Mouse (Mus musculus): ENCODE results near the gene Ilvbl. TPM values are rescaled to one million over a fixed set of nuclear protein-coding genes. Genes with fewer than 3 reads are reported as not detected.
A peak's percentile ranks its signal among the peaks of the same experiment; 100 is the strongest.

Gene Ilvbl
- polyA plus RNA-seq, 2 experiments: 45.8 to 52.5 TPM

DNA sequence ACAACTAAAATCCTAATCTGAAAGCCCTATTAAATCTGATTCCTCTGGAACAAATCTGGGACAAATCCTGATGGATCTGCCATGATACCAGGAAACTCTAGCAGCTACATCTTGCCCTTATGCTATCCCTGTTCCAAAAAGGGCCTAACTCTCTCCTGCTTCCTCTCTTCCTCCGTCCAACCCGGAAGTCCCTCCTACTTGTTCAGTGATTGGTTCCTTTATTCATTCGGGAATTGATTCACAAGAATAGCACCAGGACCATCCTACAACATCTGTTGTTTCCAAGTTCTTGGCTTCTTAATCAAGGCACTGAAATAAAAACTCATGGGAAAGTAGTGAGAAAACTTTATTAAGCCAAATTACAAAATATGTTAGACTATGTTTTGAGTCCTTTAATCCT is 5.0 kb upstream of the Ilvbl start:
- DNase-seq (ENCODE audit: low spot score): no peak
- H3K9ac ChIP-seq (ENCODE audit: low read depth, low read length, severe bottlenecking): no peak overlapping the region
- no peak overlapping the region for H3K4me2 ChIP-seq (replicated peaks; ENCODE audit: low read depth, low read length, severe bottlenecking)
- peaks cover 8% of the 10 kb centered on the region; the same call in 1 of the 2 replicates for H3K4me1 ChIP-seq (ENCODE audit: control insufficient read depth, insufficient read depth, low read length)
- no peak overlapping the region for H3K4me3 ChIP-seq (replicated peaks; ENCODE audit: low read length)
- no peaks in the 10 kb centered on the region for H3K9me3 ChIP-seq (ENCODE audit: control insufficient read depth, low read length)
- ATAC-seq (ENCODE audit: low FRiP score, low read depth): no peak
- no peak overlapping the region for H3K27ac ChIP-seq (replicated peaks; ENCODE audit: low read depth, low read length)
- 81% methylated on average over 3 of the region's 3 CpGs for WGBS
- no peaks in the 10 kb centered on the region for H3K27me3 ChIP-seq (ENCODE audit: control insufficient read depth, insufficient read depth, low read length)
- no peaks in the 10 kb centered on the region for H3K36me3 ChIP-seq (ENCODE audit: control insufficient read depth, insufficient read depth, low read length)
- TF ChIP-seq POLR2A (IDR thresholded peaks at IDR 0.05; ENCODE audit: borderline replicate concordance, extremely low read depth, insufficient read depth, insufficient read length): no peak

DNA sequence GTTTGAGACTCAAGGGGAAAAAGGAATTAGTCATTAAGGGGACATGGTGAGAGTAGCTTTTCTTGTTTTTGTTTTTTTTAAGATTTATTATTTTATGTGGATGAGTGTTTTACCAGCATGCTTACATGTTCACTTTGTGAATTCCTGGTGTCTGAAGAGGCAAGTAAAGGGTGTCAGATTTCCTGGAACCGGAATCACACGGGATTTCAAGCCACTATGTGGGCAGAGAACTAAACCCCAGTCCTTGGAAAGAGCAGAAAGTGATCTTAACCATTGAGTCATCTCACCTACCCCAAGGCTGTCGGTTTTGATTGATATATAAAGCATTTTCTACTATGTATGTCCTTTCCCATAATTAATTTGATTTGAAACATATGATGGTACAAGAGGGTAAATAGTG is 4.5 kb upstream of the Ilvbl start:
- Histone ChIP-seq H3K27ac (replicated peaks; ENCODE audit: low read depth, low read length) (no peak overlapping the region), H3K4me1 (ENCODE audit: control insufficient read depth, insufficient read depth, low read length) (peaks cover 8% of the 10 kb centered on the region; the same call in 1 of the 2 replicates), H3K4me2 (replicated peaks; ENCODE audit: low read depth, low read length, severe bottlenecking) (no peak overlapping the region), H3K9me3 (ENCODE audit: control insufficient read depth, low read length) (no peaks in the 10 kb centered on the region), H3K27me3 (ENCODE audit: control insufficient read depth, insufficient read depth, low read length) (no peaks in the 10 kb centered on the region), H3K9ac (ENCODE audit: low read depth, low read length, severe bottlenecking) (no peak overlapping the region), H3K36me3 (ENCODE audit: control insufficient read depth, insufficient read depth, low read length) (no peaks in the 10 kb centered on the region), H3K4me3 (replicated peaks; ENCODE audit: low read length) (no peak overlapping the region)
- DNase-seq (ENCODE audit: low spot score) (no peak), ATAC-seq (ENCODE audit: low FRiP score, low read depth) (no peak)
- TF ChIP-seq POLR2A (IDR thresholded peaks at IDR 0.05; ENCODE audit: borderline replicate concordance, extremely low read depth, insufficient read depth, insufficient read length): no peak
- WGBS: 38% methylated on average over 3 of the region's 3 CpGs

DNA sequence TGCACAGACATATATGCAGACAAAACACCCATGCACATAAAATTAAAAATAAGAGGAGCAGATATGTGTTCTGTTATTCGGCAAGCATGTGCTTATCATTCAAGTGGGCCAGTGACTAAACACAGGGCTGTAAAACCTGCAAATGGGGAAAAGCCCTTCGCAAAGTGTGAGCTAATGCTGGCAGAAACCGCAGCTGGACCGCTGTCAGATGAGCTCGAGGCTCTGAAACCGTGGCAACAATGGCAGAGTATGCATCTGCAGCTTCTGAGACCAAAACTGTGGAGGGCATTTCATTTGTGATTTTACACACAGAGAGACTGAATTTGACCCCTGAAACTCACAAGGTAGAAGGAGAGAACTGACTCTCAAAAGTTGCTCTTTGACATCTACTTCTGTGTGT is 3.7 kb upstream of the Ilvbl start:
- H3K4me1 ChIP-seq (ENCODE audit: control insufficient read depth, insufficient read depth, low read length): peaks cover 8% of the 10 kb centered on the region; the same call in 1 of the 2 replicates
- H3K4me3 ChIP-seq (replicated peaks; ENCODE audit: low read length): no peak overlapping the region
- no peaks in the 10 kb centered on the region for H3K27me3 ChIP-seq (ENCODE audit: control insufficient read depth, insufficient read depth, low read length)
- 37% methylated on average over 6 of the region's 6 CpGs for WGBS
- no peaks in the 10 kb centered on the region for H3K9me3 ChIP-seq (ENCODE audit: control insufficient read depth, low read length)
- DNase-seq (ENCODE audit: low spot score) (no peak), ATAC-seq (ENCODE audit: low FRiP score, low read depth) (no peak)
- H3K27ac ChIP-seq (replicated peaks; ENCODE audit: low read depth, low read length): peak overlapping the region; percentile 55; the same call in 1 of the 2 replicates
- H3K36me3 ChIP-seq (ENCODE audit: control insufficient read depth, insufficient read depth, low read length): no peaks in the 10 kb centered on the region
- H3K4me2 ChIP-seq (replicated peaks; ENCODE audit: low read depth, low read length, severe bottlenecking): no peak overlapping the region
- TF ChIP-seq POLR2A (IDR thresholded peaks at IDR 0.05; ENCODE audit: borderline replicate concordance, extremely low read depth, insufficient read depth, insufficient read length): no peak
- no peak overlapping the region for H3K9ac ChIP-seq (ENCODE audit: low read depth, low read length, severe bottlenecking)

DNA sequence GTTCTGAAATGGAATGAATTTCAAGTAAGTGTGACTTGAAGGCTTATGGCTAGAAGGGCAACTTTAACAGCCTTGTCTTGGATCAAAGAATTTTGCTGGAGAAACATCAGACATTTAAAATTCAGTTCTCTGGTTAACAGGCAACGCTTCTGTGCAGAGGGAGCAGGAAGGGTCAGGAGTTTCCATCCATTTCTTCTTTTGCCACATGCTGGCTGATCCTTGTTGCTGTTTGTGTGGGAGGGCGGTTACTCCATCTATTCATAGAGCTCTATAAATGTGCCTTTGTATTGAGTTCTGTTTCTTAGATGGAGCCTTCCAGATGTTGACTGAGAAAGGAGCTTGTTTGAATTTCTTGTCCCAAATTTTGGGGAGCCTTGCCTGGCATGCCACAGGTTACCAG is 3.2 kb upstream of the Ilvbl start:
- H3K27me3 ChIP-seq (ENCODE audit: control insufficient read depth, insufficient read depth, low read length): no peaks in the 10 kb centered on the region
- peak overlapping the region; percentile 55 for H3K27ac ChIP-seq (replicated peaks; ENCODE audit: low read depth, low read length)
- TF ChIP-seq POLR2A (IDR thresholded peaks at IDR 0.05; ENCODE audit: borderline replicate concordance, extremely low read depth, insufficient read depth, insufficient read length): no peak
- DNase-seq (ENCODE audit: low spot score): peak; percentile 57
- H3K9ac ChIP-seq (ENCODE audit: low read depth, low read length, severe bottlenecking): no peak overlapping the region
- WGBS: 31% methylated on average over 2 of the region's 2 CpGs
- H3K4me1 ChIP-seq (ENCODE audit: control insufficient read depth, insufficient read depth, low read length): peaks cover 12% of the 10 kb centered on the region
- H3K9me3 ChIP-seq (ENCODE audit: control insufficient read depth, low read length): no peaks in the 10 kb centered on the region
- H3K4me3 ChIP-seq (replicated peaks; ENCODE audit: low read length): no peak overlapping the region
- no peak for ATAC-seq (ENCODE audit: low FRiP score, low read depth)
- no peaks in the 10 kb centered on the region for H3K36me3 ChIP-seq (ENCODE audit: control insufficient read depth, insufficient read depth, low read length)
- H3K4me2 ChIP-seq (replicated peaks; ENCODE audit: low read depth, low read length, severe bottlenecking): no peak overlapping the region

DNA sequence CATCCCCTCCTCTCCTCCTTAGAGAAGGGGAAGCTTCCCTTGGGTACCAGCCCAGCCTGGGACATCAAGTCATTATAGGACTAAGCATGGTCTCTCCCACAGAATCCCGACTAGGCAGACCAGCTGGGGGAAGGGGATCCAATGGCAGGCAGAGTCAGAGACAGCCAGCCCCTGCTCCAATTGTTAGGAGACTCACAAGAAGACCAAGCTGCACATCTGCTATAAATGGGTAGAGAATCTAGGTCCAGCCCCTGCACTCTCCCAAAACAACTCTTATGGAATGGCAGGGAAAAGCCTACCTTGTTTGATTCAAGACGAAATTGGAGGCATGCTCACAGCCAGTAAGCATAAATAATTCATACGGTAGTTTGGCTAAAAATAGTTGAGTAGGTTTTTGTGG is 920 bp upstream of the Ilvbl start:
- no peak overlapping the region for H3K9ac ChIP-seq (ENCODE audit: low read depth, low read length, severe bottlenecking)
- H3K27me3 ChIP-seq (ENCODE audit: control insufficient read depth, insufficient read depth, low read length): no peaks in the 10 kb centered on the region
- no peak for TF ChIP-seq POLR2A (IDR thresholded peaks at IDR 0.05; ENCODE audit: borderline replicate concordance, extremely low read depth, insufficient read depth, insufficient read length)
- 68% methylated on average over 3 of the region's 3 CpGs for WGBS
- no peak overlapping the region for H3K4me3 ChIP-seq (replicated peaks; ENCODE audit: low read length)
- no peak for ATAC-seq (ENCODE audit: low FRiP score, low read depth)
- no peaks in the 10 kb centered on the region for H3K9me3 ChIP-seq (ENCODE audit: control insufficient read depth, low read length)
- peak overlapping the region; percentile 84; the same call in 1 of the 2 replicates for H3K27ac ChIP-seq (replicated peaks; ENCODE audit: low read depth, low read length)
- no peak overlapping the region for H3K4me2 ChIP-seq (replicated peaks; ENCODE audit: low read depth, low read length, severe bottlenecking)
- no peak for DNase-seq (ENCODE audit: low spot score)
- H3K36me3 ChIP-seq (ENCODE audit: control insufficient read depth, insufficient read depth, low read length): peaks cover 11% of the 10 kb centered on the region
- peaks cover 12% of the 10 kb centered on the region for H3K4me1 ChIP-seq (ENCODE audit: control insufficient read depth, insufficient read depth, low read length)
